Mouse (Mus musculus): ENCODE measurements at regions not wholly inside any gene's neighbourhood (a gene's known extent, or its start where the extent isn't known, plus 50 kb on each side); places are given as distances from the start of the nearest gene placed in this dataset.

- TF ChIP-seq CTCF (IDR thresholded peaks at IDR 0.05; ENCODE audit: low read depth, low read length): no peak
- no peak for TF ChIP-seq POLR2A (IDR thresholded peaks at IDR 0.05; ENCODE audit: insufficient read depth, low read length)
Observed at GRCm38 (mm10) chr5:77488969-77489368, 81.1 kb upstream of the Igfbp7 start.
